Mouse (Mus musculus) testis, postnatal 14 days (tissue): Measurements from ENCODE around the gene Ppp1r15b.

Source experiments
- DNase-seq: peaks from one replicate; pipeline ENCODE4 v3.0.0; 2021; ENCODE audit warnings: low spot score

The Ppp1r15b gene

GRCm38 (mm10) chr1:133130638-133131560, at the start of gene Ppp1r15b:
Ppp1r15b (plus strand) TSS chr1:133131143.
- peak; percentile 99 for DNase-seq

- no peak for DNase-seq
Measured at GRCm38 (mm10) chr1:133083003-133083546, 47.9 kb upstream of the Ppp1r15b start.

- no peak for DNase-seq
Measured at GRCm38 (mm10) chr1:133083942-133084625, 46.9 kb upstream of the Ppp1r15b start.

- DNase-seq, result no peak
Measured at GRCm38 (mm10) chr1:133084708-133085416, 46.1 kb upstream of the Ppp1r15b start.

- DNase-seq, result no peak
Measured at GRCm38 (mm10) chr1:133085417-133085742, 45.6 kb upstream of the Ppp1r15b start.

GRCm38 (mm10) chr1:133086804-133087203, 44.1 kb upstream of the Ppp1r15b start:
- no peak for DNase-seq

GRCm38 (mm10) chr1:133087206-133087905, 43.6 kb upstream of the Ppp1r15b start:
- no peak for DNase-seq

- DNase-seq, result no peak
Measured at GRCm38 (mm10) chr1:133088196-133088595, 42.7 kb upstream of the Ppp1r15b start.

GRCm38 (mm10) chr1:133089415-133089814, 41.5 kb upstream of the Ppp1r15b start:
- no peak for DNase-seq

GRCm38 (mm10) chr1:133090641-133091040, 40.3 kb upstream of the Ppp1r15b start:
- DNase-seq, result no peak

GRCm38 (mm10) chr1:133091483-133091882, 39.5 kb upstream of the Ppp1r15b start:
- no peak for DNase-seq

- DNase-seq, result no peak
Measured at GRCm38 (mm10) chr1:133093719-133094118, 37.2 kb upstream of the Ppp1r15b start.

- DNase-seq, result peak; percentile 42
Measured at GRCm38 (mm10) chr1:133100980-133101798, 29.8 kb upstream of the Ppp1r15b start.

GRCm38 (mm10) chr1:133102108-133102507, 28.8 kb upstream of the Ppp1r15b start:
- DNase-seq, result no peak

- no peak for DNase-seq
Measured at GRCm38 (mm10) chr1:133103315-133103714, 27.6 kb upstream of the Ppp1r15b start.

- no peak for DNase-seq
Measured at GRCm38 (mm10) chr1:133103871-133104270, 27.1 kb upstream of the Ppp1r15b start.

GRCm38 (mm10) chr1:133116108-133116507, 14.8 kb upstream of the Ppp1r15b start:
- DNase-seq, result no peak

- DNase-seq, result no peak
Measured at GRCm38 (mm10) chr1:133118127-133118526, 12.8 kb upstream of the Ppp1r15b start.

- no peak for DNase-seq
Measured at GRCm38 (mm10) chr1:133118844-133119243, 12.1 kb upstream of the Ppp1r15b start.

GRCm38 (mm10) chr1:133119931-133120712, 10.8 kb upstream of the Ppp1r15b start:
- DNase-seq, result no peak
